Mouse (Mus musculus): ENCODE measurements around the gene Gm8947. TPM values are rescaled to one million over a fixed set of nuclear protein-coding genes. Genes with fewer than 3 reads are reported as not detected.
"Not testable (repeated sequence)": the region's sequence is repeated elsewhere in the genome, so short reads cannot be mapped to it uniquely, and the experiment has no call there.

The Gm8947 gene
- polyA plus RNA-seq, 2 experiments = 0.92 to 1.2 TPM

DNA sequence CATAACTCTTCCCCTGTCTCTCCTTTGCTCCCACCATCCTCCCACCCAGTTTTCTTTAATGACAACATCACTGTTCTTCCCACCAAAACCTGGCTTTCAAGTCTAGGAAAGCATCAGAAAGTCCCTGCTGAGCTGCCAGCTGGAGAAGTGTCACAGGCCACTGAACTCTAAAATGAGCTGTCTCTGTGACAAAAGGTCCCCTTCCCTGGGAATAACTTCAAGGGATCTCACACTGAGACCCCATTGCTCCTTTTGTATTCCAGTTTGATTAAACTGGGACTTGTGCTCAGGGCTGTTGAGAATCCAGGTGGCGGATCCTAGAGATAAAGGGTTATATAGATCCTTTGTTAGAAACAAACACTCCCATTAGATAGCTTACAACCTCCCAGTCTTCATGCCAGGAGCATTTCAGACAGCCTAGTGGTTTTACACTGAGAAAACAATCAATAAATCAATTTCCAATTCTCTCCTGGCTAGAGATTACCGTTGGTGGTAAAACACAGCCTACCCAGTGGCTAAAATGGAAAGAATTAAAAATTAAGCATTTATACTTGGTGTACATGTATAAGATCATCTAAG lies 13.6 kb upstream of the Gm8947 start:
- H3K36me3 ChIP-seq (replicated peaks; ENCODE audit: control insufficient read depth, insufficient read depth, low read depth) = no peaks in the 10 kb centered on the region
- H3K27me3 ChIP-seq (ENCODE audit: control insufficient read depth, insufficient read depth, low read length) = no peaks in the 10 kb centered on the region
- H3K4me1 ChIP-seq (replicated peaks; ENCODE audit: control insufficient read depth in 2 of 2, insufficient read depth in 2 of 2, low read length in 1 of 2) = peaks cover 37 to 44% of the 10 kb centered on the region in 2 experiments
- H3K27ac ChIP-seq = no peak overlapping the region; the same call in none of the 2 replicates
- WGBS (ENCODE audit: insufficient replicate concordance) = 72% methylated on average over 2 of the region's 2 CpGs
- DNase-seq (ENCODE audit: low read depth in 3 of 3, low spot score in 3 of 3) (no peak), ATAC-seq (ENCODE audit: insufficient read depth) (no peak)
- TF ChIP-seq CTCF (IDR thresholded peaks at IDR 0.05; ENCODE audit: low read depth) (no peak), EP300 (IDR thresholded peaks at IDR 0.05; ENCODE audit: low read depth) (no peak)
- no peak overlapping the region; the same call in 1 of the 2 replicates for H3K4me2 ChIP-seq (ENCODE audit: low read depth)
- no peak overlapping the region for H3K4me3 ChIP-seq (ENCODE audit: insufficient read depth in 1 of 2, low read depth in 2 of 2, low read length in 2 of 2)
- no peak overlapping the region for H3K9ac ChIP-seq (replicated peaks)
- no peaks in the 10 kb centered on the region for H3K9me3 ChIP-seq (ENCODE audit: control insufficient read depth, low read length)

DNA sequence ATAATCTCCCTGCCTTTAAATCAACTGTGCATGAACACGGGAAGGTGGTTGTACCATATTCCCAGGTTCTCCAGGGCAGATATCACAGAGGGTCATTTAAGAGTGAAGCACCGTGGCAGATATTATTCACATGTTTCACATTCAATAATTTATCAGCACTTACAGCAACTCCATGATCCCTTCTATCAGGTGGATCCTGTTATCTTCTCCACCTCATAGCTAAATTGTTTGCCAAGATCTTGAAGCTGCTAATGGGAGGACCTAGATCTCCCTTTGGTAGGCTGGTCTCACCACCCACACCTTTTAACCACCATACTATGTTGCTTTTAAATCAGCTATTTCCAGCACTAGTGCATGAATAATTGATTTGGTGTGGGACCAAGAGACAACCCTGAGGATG lies 12.0 kb upstream of the Gm8947 start:
- peak; percentile 63 for TF ChIP-seq EP300 (IDR thresholded peaks at IDR 0.05; ENCODE audit: low read depth)
- TF ChIP-seq CTCF (IDR thresholded peaks at IDR 0.05; ENCODE audit: low read depth) = no peak
- no peaks in the 10 kb centered on the region for H3K36me3 ChIP-seq (replicated peaks; ENCODE audit: control insufficient read depth, insufficient read depth, low read depth)
- peaks cover 37 to 44% of the 10 kb centered on the region in 2 experiments for H3K4me1 ChIP-seq (replicated peaks; ENCODE audit: control insufficient read depth in 2 of 2, insufficient read depth in 2 of 2, low read length in 1 of 2)
- no peak overlapping the region for H3K9ac ChIP-seq (replicated peaks)
- H3K27ac ChIP-seq = no peak overlapping the region; the same call in 1 of the 2 replicates
- no peaks in the 10 kb centered on the region for H3K27me3 ChIP-seq (ENCODE audit: control insufficient read depth, insufficient read depth, low read length)
- H3K4me3 ChIP-seq (ENCODE audit: insufficient read depth in 1 of 2, low read depth in 2 of 2, low read length in 2 of 2) = no peak overlapping the region
- ATAC-seq (ENCODE audit: insufficient read depth) (no peak), DNase-seq (ENCODE audit: low read depth in 3 of 3, low spot score in 3 of 3) (no peak)
- H3K9me3 ChIP-seq (ENCODE audit: control insufficient read depth, low read length) = no peaks in the 10 kb centered on the region
- H3K4me2 ChIP-seq (ENCODE audit: low read depth) = no peak overlapping the region
- WGBS (ENCODE audit: insufficient replicate concordance) = 19% methylated on average over 2 of the region's 2 CpGs

DNA sequence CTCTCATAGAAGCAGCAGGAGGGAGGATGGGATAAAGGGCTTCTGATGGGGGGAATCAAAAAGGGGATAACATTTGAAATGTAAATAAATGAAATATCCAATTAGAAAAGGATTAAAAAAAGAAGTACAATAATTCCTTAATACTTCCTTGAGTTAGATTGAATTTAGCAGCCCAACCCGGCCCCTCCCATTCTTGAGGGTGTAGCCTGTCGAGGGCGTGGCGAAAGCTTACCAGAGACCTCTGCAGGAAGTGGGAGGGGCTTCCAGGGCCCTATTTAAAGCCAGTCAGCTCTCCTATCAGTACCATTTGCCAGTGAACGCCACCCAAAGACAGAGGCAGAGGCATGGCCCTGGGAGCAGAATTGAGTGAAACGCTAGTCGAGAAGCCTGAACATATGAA lies 9.9 kb upstream of the Gm8947 start, which contains the start of gene Gm47985:
Gene Gm47985 (plus strand): TSS at position 272 of the 400 bp plus-strand sequence.
- DNase-seq (ENCODE audit: low read depth in 3 of 3, low spot score in 3 of 3); H3K4me2 ChIP-seq (ENCODE audit: low read depth); H3K27me3 ChIP-seq (ENCODE audit: control insufficient read depth, insufficient read depth, low read length); H3K9ac ChIP-seq (replicated peaks); ATAC-seq (ENCODE audit: insufficient read depth); H3K27ac ChIP-seq; H3K36me3 ChIP-seq (replicated peaks; ENCODE audit: control insufficient read depth, insufficient read depth, low read depth); H3K9me3 ChIP-seq (ENCODE audit: control insufficient read depth, low read length); H3K4me3 ChIP-seq (ENCODE audit: insufficient read depth in 1 of 2, low read depth in 2 of 2, low read length in 2 of 2): not testable (repeated sequence)
- peaks cover 29 to 31% of the 10 kb centered on the region in 2 experiments for H3K4me1 ChIP-seq (replicated peaks; ENCODE audit: control insufficient read depth in 2 of 2, insufficient read depth in 2 of 2, low read length in 1 of 2)
- no CpG with 5 or more reads among the region's 7 CpGs for WGBS (ENCODE audit: insufficient replicate concordance)

DNA sequence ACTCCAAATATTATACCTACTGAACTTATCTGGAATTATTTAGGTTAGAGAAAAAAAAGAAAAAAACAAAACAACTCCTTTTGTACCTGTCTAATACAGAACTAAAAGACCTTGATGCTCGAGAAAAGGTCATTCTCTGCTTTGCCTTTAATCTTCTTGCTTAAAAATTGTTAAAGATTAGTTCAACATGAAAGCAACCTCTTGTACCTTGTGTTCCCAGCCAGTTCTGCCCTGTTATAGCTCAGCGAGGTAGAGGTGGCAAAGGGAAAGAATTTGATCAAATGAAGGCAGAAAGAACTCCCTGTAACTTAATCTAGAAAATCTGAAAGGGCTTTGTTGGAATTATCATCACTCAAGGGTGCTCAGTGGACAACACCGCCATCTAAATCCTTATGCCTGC lies 6.0 kb upstream of the Gm8947 start:
- H3K4me2 ChIP-seq (ENCODE audit: low read depth); H3K9ac ChIP-seq (replicated peaks); ATAC-seq (ENCODE audit: insufficient read depth); H3K27ac ChIP-seq; H3K27me3 ChIP-seq (ENCODE audit: control insufficient read depth, insufficient read depth, low read length); H3K4me3 ChIP-seq (ENCODE audit: insufficient read depth in 1 of 2, low read depth in 2 of 2, low read length in 2 of 2); H3K4me1 ChIP-seq (replicated peaks; ENCODE audit: control insufficient read depth in 2 of 2, insufficient read depth in 2 of 2, low read length in 1 of 2); DNase-seq (ENCODE audit: low read depth in 3 of 3, low spot score in 3 of 3); H3K9me3 ChIP-seq (ENCODE audit: control insufficient read depth, low read length); H3K36me3 ChIP-seq (replicated peaks; ENCODE audit: control insufficient read depth, insufficient read depth, low read depth): not testable (repeated sequence)
- 68% methylated on average over 3 of the region's 3 CpGs for WGBS (ENCODE audit: insufficient replicate concordance)

DNA sequence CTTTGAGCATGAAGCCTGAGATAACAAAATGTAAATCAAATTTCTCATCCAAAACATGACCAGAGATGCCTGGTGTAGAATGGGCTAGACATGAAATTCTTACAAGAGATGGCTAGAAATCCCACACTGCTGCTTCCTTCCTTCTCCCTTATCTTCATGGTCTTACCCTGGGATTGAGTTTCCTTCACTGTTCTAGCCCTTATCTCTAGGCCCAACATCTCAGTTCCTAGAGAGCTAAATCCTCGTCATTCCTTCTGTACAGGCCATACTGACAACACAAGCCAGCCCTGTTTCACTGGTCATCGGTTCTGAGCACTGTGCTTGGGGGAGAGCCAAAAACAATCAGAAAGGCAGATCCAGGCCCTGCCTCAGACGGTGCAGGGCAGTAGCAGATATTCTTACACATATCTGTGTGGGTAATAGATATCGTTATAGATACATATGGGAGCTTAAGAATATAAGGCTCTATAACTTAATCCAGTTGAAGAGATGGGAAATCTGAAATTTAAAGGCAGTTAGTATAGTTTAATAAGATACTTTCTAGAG lies 5.2 kb upstream of the Gm8947 start:
- not testable (repeated sequence) for H3K4me1 ChIP-seq (replicated peaks; ENCODE audit: control insufficient read depth in 2 of 2, insufficient read depth in 2 of 2, low read length in 1 of 2); H3K4me2 ChIP-seq (ENCODE audit: low read depth); DNase-seq (ENCODE audit: low read depth in 3 of 3, low spot score in 3 of 3); H3K9me3 ChIP-seq (ENCODE audit: control insufficient read depth, low read length); H3K27me3 ChIP-seq (ENCODE audit: control insufficient read depth, insufficient read depth, low read length); H3K27ac ChIP-seq; H3K4me3 ChIP-seq (ENCODE audit: insufficient read depth in 1 of 2, low read depth in 2 of 2, low read length in 2 of 2); H3K9ac ChIP-seq (replicated peaks); H3K36me3 ChIP-seq (replicated peaks; ENCODE audit: control insufficient read depth, insufficient read depth, low read depth)
- ATAC-seq (ENCODE audit: insufficient read depth) = peak; percentile 33; the same call in 1 of the 2 replicates
- 57% methylated on average over 4 of the region's 4 CpGs for WGBS (ENCODE audit: insufficient replicate concordance)
